Mouse (Mus musculus) limb, embryonic 11.5 days (tissue): ENCODE measurements around the gene Armc2. TPM values are rescaled to one million over a fixed set of nuclear protein-coding genes. Genes with fewer than 3 reads are reported as not detected.

Experiments
- ATAC-seq: fragments of 200-750 bp; cut with Nextera tagmentation; 2 replicates; pipeline ENCODE4 v1.8.0; 2017; ENCODE audit warnings: low read depth; ENCODE audit not compliant: insufficient number of reproducible peaks, low FRiP score, low TSS enrichment
- DNase-seq: peaks from one replicate; pipeline ENCODE4 v3.0.0-alpha.2; 2015; ENCODE audit warnings: low spot score
- H3K27ac ChIP-seq: fragments of 300-500 bp; sonication (generic); replicated peaks from 2 replicates; pipeline ENCODE4 v1.5.1; 2014; ENCODE audit warnings: low read depth, mild to moderate bottlenecking, low read length
- H3K27me3 ChIP-seq: fragments of 300-500 bp; sonication (generic); 2 replicates; pipeline ENCODE4 v1.6.1; 2014; ENCODE audit warnings: mild to moderate bottlenecking, low read length, mixed read lengths; ENCODE audit not compliant: control insufficient read depth, insufficient read depth
- H3K36me3 ChIP-seq: fragments of 300-500 bp; sonication (generic); 2 replicates; pipeline ENCODE4 v1.6.1; 2014; ENCODE audit warnings: mild to moderate bottlenecking, low read length, moderate library complexity, mixed read lengths; ENCODE audit not compliant: control insufficient read depth, insufficient read depth
- H3K4me1 ChIP-seq: fragments of 300-500 bp; sonication (generic); 2 replicates; pipeline ENCODE4 v1.6.1; 2014; ENCODE audit warnings: low read length, mixed read lengths; ENCODE audit not compliant: control insufficient read depth, insufficient read depth
- H3K4me2 ChIP-seq: fragments of 300-500 bp; sonication (generic); 2 replicates; pipeline ENCODE4 v1.6.1; 2014; ENCODE audit warnings: low read depth, mild to moderate bottlenecking, moderate library complexity; ENCODE audit not compliant: severe bottlenecking
- H3K4me3 ChIP-seq: fragments of 300-500 bp; sonication (generic); 2 replicates; pipeline ENCODE4 v1.5.1; 2014; ENCODE audit warnings: low read depth, low read length
- H3K9ac ChIP-seq: fragments of 300-500 bp; sonication (generic); 2 replicates; pipeline ENCODE4 v1.6.1; 2014; ENCODE audit warnings: mild to moderate bottlenecking, low read length
- H3K9me3 ChIP-seq: fragments of 300-500 bp; sonication (generic); 2 replicates; pipeline ENCODE4 v1.6.1; 2016; ENCODE audit warnings: low read length; ENCODE audit not compliant: control insufficient read depth
- WGBS: fragments of 180-500 bp; shearing (Covaris S2); extraction: QIAGEN DNeasy Blood & Tissue Kit; methylation state at CpG from one replicate; pipeline ENCODE4 v1.1.7; 2014; 5-methylcytosine and 5-hydroxymethylcytosine counted together
- polyA plus RNA-seq: library from polyadenylated mRNA; unstranded; fragments of >200 nt; fragmentation: Nextera tagmentation; extraction: Ambion mirVana; gene quantifications from 2 replicates; pipeline ENCODE4 v1.2.1, GENCODE M21; 2014

Armc2 gene
- polyA plus RNA-seq, 1 experiment from 2014 or later = 7.0 TPM

DNA sequence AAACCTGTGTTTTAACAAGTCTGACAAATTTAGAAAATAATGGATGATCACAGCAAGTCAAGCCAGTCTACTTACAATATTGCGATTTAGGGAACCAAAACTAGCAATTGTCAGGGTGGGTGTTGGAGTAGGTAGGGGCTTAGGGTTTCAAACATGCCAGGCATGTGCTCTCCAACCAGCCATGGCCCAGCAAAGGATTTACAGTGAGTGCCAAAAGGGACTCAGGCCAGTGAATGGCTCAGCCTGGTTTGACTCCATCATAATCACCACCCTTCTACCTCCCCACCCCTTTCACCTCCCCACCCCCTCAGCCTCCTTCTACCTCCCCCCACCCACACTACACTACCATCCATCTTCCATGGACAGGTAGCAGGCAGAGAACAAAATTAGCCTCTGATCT, 138.6 kb downstream of the Armc2 start:
- DNase-seq = no peak
- Histone ChIP-seq H3K4me3 (no peak overlapping the region), H3K4me1 (no peaks in the 10 kb centered on the region), H3K36me3 (no peaks in the 10 kb centered on the region), H3K4me2 (no peak overlapping the region), H3K27ac (no peak overlapping the region), H3K9me3 (no peaks in the 10 kb centered on the region), H3K9ac (no peak overlapping the region), H3K27me3 (no peaks in the 10 kb centered on the region)
- 75% methylated on average over 1 of the region's 1 CpGs for WGBS
- no peak for ATAC-seq

DNA sequence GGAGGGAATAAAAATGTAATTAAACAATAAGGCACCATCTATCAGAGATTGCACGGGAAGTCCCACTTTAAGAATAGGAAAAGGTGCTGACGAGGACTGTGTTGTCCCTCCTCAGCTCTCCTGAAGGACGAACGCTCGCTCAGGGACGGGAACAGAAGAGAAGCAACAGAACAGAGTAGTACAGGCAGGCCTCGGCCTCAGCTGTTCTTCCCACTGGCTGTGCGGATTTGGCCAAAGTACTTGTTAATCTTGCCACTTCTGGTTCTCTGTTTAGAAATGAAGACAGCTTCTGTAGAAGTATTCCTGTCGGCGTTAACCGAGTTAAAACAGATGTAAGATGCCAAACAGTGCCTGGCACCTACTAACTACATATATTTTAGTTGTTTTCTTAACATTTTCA, 139.9 kb downstream of the Armc2 start:
- no peaks in the 10 kb centered on the region for H3K4me1 ChIP-seq
- H3K9ac ChIP-seq = no peak overlapping the region
- H3K9me3 ChIP-seq = no peaks in the 10 kb centered on the region
- 86% methylated on average over 11 of the region's 11 CpGs for WGBS
- H3K4me3 ChIP-seq = no peak overlapping the region
- no peaks in the 10 kb centered on the region for H3K27me3 ChIP-seq
- DNase-seq (no peak), ATAC-seq (no peak)
- no peak overlapping the region for H3K4me2 ChIP-seq
- no peaks in the 10 kb centered on the region for H3K36me3 ChIP-seq
- no peak overlapping the region for H3K27ac ChIP-seq

DNA sequence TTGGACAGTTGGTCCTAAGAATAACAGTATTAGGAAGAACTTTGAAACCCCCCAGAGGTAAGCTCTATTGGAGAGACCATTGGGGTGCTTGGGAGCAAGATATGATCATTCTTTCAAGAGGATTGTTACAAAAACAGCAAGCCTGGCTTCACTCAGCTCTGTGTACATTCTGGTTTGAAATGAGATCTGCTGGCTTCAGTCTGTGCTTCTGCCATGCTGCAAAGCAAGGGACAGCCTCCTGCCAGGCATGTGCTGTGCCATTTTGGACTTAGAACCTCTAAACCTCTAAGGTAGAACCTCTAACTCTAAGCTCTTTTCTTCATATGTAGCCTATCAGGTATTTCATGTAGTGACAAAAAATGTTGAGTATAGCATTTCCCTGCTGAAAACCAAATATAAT, 142.6 kb downstream of the Armc2 start:
- ATAC-seq (no peak), DNase-seq (no peak)
- H3K4me1 ChIP-seq = no peaks in the 10 kb centered on the region
- no peak overlapping the region for H3K4me3 ChIP-seq
- H3K27ac ChIP-seq = no peak overlapping the region
- no peaks in the 10 kb centered on the region for H3K9me3 ChIP-seq
- H3K27me3 ChIP-seq = no peaks in the 10 kb centered on the region
- H3K36me3 ChIP-seq = no peaks in the 10 kb centered on the region
- no peak overlapping the region for H3K9ac ChIP-seq
- no peak overlapping the region for H3K4me2 ChIP-seq

DNA sequence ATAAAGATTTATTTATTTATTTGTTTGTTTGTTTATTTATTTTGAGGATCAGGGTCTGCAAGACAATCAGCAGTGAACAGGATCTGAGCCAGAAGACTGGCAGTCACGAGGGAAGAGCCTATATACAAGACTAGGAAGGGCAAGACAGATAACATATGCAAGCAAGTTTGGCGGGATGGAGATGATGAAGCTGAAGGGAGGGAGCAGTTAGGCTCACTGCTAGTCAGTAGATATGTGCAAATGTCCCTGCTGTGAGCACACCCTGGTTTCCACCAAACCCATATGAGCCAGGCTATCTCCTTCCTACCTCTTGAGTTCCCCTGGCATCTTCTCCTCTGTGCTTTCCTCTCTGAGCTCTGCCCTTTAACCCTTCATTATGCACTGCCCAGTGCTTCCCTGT, 146.7 kb downstream of the Armc2 start:
- no peaks in the 10 kb centered on the region for H3K27me3 ChIP-seq
- no peak for ATAC-seq

DNA sequence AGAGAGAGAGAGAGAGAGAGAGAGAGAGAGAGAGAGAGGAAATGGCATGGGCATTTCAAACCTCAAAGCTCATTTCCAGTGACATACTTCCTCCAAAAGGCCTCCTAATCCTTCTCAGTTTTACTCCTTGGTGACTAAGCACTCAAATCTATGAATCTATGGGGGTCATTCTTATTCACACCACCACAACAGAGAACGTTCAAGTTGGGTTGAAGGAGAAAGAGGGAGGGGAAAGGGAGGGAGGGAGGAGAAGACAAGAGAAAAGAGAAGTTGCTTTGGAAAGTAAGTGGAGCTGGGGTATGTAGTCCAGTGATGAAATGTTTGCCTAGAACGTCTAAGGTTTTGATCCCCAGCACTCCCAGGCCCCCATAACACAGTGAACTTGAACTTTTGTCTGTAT, 148.1 kb downstream of the Armc2 start:
- H3K9me3 ChIP-seq = no peaks in the 10 kb centered on the region
- no peaks in the 10 kb centered on the region for H3K27me3 ChIP-seq
- peaks cover 3% of the 10 kb centered on the region; the same call in 1 of the 2 replicates for H3K4me1 ChIP-seq
- H3K4me3 ChIP-seq = no peak overlapping the region
- WGBS = 51% methylated on average over 2 of the region's 2 CpGs
- no peak overlapping the region for H3K9ac ChIP-seq
- DNase-seq (no peak), ATAC-seq (no peak)
- no peaks in the 10 kb centered on the region for H3K36me3 ChIP-seq
- H3K27ac ChIP-seq = no peak overlapping the region
- H3K4me2 ChIP-seq = no peak overlapping the region

More for the DNA sequence above, 146.7 kb downstream of the Armc2 start:
- Histone ChIP-seq H3K36me3 (no peaks in the 10 kb centered on the region), H3K27ac (no peak overlapping the region), H3K9ac (no peak overlapping the region), H3K9me3 (no peaks in the 10 kb centered on the region), H3K4me1 (peaks cover 3% of the 10 kb centered on the region; the same call in 1 of the 2 replicates), H3K4me3 (no peak overlapping the region), H3K4me2 (no peak overlapping the region)
- no peak for DNase-seq
- WGBS = 63% methylated on average over 2 of the region's 2 CpGs

GRCm38 (mm10) chr10:41867956-41868355, 150.3 kb downstream of the Armc2 start:
- Histone ChIP-seq H3K36me3 (no peaks in the 10 kb centered on the region), H3K4me2 (no peak overlapping the region), H3K27ac (no peak overlapping the region), H3K27me3 (no peaks in the 10 kb centered on the region), H3K9ac (no peak overlapping the region), H3K4me1 (peaks cover 3% of the 10 kb centered on the region; the same call in 1 of the 2 replicates), H3K4me3 (no peak overlapping the region), H3K9me3 (no peaks in the 10 kb centered on the region)
- no peak for DNase-seq
- ATAC-seq = no peak
- WGBS = 48% methylated on average over 5 of the region's 5 CpGs

DNA sequence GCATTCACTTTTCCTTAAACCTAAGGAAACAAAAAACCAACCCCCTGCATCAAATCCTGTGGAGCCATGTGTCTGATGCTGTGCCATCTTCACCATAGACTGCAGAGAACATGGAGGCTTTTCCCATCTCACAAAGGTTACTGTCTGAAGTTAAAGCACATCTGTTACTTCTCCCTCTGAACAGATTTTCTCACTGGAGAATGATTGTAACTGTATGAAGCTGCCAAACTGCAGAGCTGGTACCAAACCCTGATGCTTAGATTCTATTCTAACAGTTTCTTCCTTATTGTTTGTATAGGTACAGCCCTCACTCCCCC, 151.4 kb downstream of the Armc2 start:
- peaks cover 3% of the 10 kb centered on the region; the same call in 1 of the 2 replicates for H3K4me1 ChIP-seq
- no peak overlapping the region for H3K9ac ChIP-seq
- H3K27me3 ChIP-seq = no peaks in the 10 kb centered on the region
- H3K27ac ChIP-seq = no peak overlapping the region
- no peaks in the 10 kb centered on the region for H3K36me3 ChIP-seq
- DNase-seq (no peak), ATAC-seq (no peak)
- H3K9me3 ChIP-seq = no peaks in the 10 kb centered on the region
- H3K4me2 ChIP-seq = no peak overlapping the region
- no peak overlapping the region for H3K4me3 ChIP-seq

- H3K9ac ChIP-seq = no peak overlapping the region
- H3K4me3 ChIP-seq = no peak overlapping the region
- 82% methylated on average over 3 of the region's 3 CpGs for WGBS
- H3K36me3 ChIP-seq = no peaks in the 10 kb centered on the region
- H3K27ac ChIP-seq = no peak overlapping the region
- peaks cover 3% of the 10 kb centered on the region; the same call in 1 of the 2 replicates for H3K4me1 ChIP-seq
- H3K9me3 ChIP-seq = no peaks in the 10 kb centered on the region
- no peaks in the 10 kb centered on the region for H3K27me3 ChIP-seq
- no peak for ATAC-seq
- H3K4me2 ChIP-seq = no peak overlapping the region
- no peak for DNase-seq
Measured at GRCm38 (mm10) chr10:41866069-41866837, 152.0 kb downstream of the Armc2 start.
